Mouse (Mus musculus): ENCODE data around the gene Cnnm1. TPM values are rescaled to one million over a fixed set of nuclear protein-coding genes. Genes with fewer than 3 reads are reported as not detected.

Gene Cnnm1
- 5.5 and 6.2 TPM in 2 replicates for polyA plus RNA-seq (2015; fragmentation: Nextera tagmentation; extraction: Ambion mirVana)

DNA sequence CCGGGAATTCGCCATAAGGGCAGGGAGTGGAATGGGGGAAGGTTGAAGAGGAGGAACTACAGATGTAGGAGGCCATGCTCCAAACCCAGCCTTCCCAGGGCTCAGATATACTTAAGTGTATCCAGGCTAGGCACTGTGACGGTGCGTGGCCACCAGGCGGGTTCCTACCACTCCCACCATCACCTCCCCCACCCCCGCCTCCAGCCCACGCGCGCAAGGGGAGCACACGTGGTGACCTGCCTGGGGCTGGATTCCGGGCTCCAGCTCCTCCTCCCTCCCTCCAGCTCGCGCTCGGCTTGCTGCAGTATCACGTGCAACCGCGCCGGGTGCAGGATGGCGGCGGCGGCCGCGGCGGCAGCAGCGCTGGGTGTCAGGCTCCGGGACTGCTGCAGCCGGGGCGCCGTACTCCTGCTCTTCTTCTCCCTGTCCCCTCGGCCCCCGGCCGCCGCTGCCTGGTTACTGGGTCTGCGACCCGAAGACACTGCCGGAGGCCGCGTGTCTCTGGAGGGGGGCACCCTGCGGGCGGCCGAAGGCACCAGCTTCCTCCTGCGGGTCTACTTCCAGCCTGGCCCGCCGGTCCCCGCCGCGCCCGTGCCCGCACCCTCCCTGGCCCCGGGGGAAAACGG, at the start of gene Cnnm1:
Gene Cnnm1, plus strand, starts transcription at position 325 of the 626 bp plus-strand sequence.

DNA sequence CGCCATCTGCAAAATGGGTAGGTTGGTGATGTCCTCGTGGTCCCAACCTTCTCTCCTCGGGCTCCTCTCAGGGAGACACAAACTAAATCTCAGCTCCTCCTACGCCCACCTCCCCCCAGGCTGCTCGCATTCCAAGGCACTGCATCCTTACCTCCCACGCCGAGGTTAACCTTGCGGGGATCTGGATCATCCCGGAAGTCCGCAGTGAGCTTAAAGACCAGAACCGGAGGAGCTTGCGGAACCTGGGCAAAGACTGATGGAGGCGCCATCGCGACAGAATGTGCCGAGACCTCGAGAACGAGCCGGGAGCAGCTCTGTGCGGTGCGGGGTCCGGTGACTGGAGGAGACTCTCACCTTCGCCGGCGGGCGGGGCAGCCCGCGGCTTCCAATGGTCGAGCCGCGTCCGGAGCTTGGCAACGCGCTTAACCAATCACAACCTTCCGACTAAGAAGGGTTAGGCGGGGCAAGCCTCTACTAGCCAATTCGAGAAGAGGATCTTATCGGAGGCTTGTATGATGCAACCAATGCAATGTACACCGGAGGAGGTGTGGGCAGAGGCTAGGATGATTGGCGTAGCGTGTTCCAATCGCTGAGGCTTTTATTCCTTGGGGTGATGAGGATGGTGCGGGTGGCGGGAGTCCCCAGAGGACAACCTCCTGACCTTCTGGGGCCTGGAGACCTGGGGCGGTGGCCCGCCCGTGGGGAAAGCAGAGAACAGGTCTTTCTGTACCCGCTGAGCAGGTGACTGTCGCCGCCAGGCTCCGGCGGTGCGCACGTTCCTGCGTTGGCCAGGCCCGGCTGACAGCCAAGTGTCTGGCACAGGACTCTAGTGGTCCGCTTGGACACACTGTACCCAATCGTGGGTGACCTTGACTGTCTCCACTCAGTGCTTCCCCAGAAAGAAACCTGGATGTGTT, 84.2 kb downstream of the Cnnm1 start, which contains the start of gene Got1:
Gene Got1, minus strand, starts transcription at position 419 of the 917 bp plus-strand sequence.

Other genes with a start within 250 kb of the Cnnm1 start
- 0.19 and 0.27 TPM in 2 replicates for gene Hpse2, start 52.1 kb upstream of the Cnnm1 start, polyA plus RNA-seq (2015; fragmentation: Nextera tagmentation; extraction: Ambion mirVana)
- 138 and 152 TPM in 2 replicates for gene Got1, start 84.2 kb downstream of the Cnnm1 start, polyA plus RNA-seq (2015; fragmentation: Nextera tagmentation; extraction: Ambion mirVana)
- gene Nkx2-3, start 171.9 kb downstream of the Cnnm1 start, polyA plus RNA-seq (2015; fragmentation: Nextera tagmentation; extraction: Ambion mirVana): not detected in 2 replicates
- 20.9 and 21.3 TPM in 2 replicates for gene Slc25a28, start 234.4 kb downstream of the Cnnm1 start, polyA plus RNA-seq (2015; fragmentation: Nextera tagmentation; extraction: Ambion mirVana)
- 8.9 and 9.6 TPM in 2 replicates for gene Entpd7, start 249.2 kb downstream of the Cnnm1 start, polyA plus RNA-seq (2015; fragmentation: Nextera tagmentation; extraction: Ambion mirVana)